Mouse (Mus musculus): ENCODE measurements at regions not wholly inside any gene's neighbourhood (a gene's known extent, or its start where the extent isn't known, plus 50 kb on each side); places are given as distances from the start of the nearest gene placed in this dataset.

- H3K9ac ChIP-seq (replicated peaks; ENCODE audit: low read depth, low read length): no peak overlapping the region
- peak overlapping the region; percentile 48 for H3K4me2 ChIP-seq (ENCODE audit: low read depth, low read length)
- peak overlapping the region; percentile 9 for H3K4me3 ChIP-seq (ENCODE audit: low read depth, low read length)
- H3K27ac ChIP-seq (ENCODE audit: low read depth): no peak overlapping the region
- no peaks in the 10 kb centered on the region for H3K36me3 ChIP-seq (replicated peaks; ENCODE audit: control insufficient read depth, insufficient read depth, low read length)
- TF ChIP-seq CTCF (IDR thresholded peaks at IDR 0.05; ENCODE audit: low read depth) (no peak), EP300 (IDR thresholded peaks at IDR 0.05; ENCODE audit: low read depth) (no peak)
- DNase-seq (ENCODE audit: low spot score) (peak; percentile 5), ATAC-seq (ENCODE audit: insufficient read depth, low read depth) (no peak)
- no peaks in the 10 kb centered on the region for H3K9me3 ChIP-seq (replicated peaks; ENCODE audit: control insufficient read depth, low read length)
- H3K4me1 ChIP-seq (ENCODE audit: control insufficient read depth, insufficient read depth): peaks cover 9% of the 10 kb centered on the region
- H3K27me3 ChIP-seq (ENCODE audit: control insufficient read depth, insufficient read depth, low read length): peaks cover 92% of the 10 kb centered on the region
- 2% methylated on average over 31 of the region's 31 CpGs for WGBS
Measured at GRCm38 (mm10) chr13:83732283-83733121, 228.7 kb downstream of the Mef2c start.

DNA sequence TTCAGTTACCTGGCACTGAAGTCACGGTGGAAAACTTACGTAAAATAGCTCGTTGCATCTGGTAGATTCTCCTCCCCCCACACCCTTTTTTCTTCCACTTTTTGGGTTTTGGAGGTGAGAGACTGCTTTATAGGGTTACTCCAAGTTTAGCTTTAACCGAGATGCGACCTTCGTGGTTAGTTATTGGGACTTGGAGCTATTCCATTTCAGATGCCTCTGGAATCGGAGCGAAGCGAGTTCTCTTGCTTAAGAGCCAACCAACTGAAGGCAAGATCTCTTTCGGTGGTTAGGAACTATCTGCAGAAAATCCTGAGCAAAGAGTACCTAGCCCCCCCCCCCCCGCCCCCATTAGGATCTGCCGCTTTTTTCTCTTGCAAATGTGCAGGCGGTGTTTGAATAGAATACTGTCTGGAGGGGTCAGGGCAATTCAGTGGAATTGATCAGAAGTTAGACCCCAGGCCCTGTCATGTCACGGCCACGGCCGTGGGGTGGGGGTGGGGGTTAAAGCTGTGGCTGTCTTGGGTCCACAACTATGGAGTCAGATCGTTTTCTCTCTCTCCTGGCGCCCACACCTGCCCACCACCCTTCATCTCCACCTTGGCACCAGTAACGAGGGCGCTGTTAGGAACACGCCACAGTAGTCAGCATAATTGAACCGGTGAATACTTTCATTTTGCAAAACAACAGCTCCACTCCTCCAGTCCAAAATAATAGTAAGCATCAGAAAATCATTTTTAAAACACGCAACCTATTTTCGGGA is 229.6 kb downstream of the Mef2c start:
- H3K9ac ChIP-seq (replicated peaks; ENCODE audit: low read depth, low read length): no peak overlapping the region
- ATAC-seq (ENCODE audit: insufficient read depth, low read depth) (no peak), DNase-seq (ENCODE audit: low spot score) (peak; percentile 2)
- 6% methylated on average over 24 of the region's 24 CpGs for WGBS
- peak overlapping the region; percentile 48 for H3K4me2 ChIP-seq (ENCODE audit: low read depth, low read length)
- H3K27me3 ChIP-seq (ENCODE audit: control insufficient read depth, insufficient read depth, low read length): peaks cover 92% of the 10 kb centered on the region
- H3K27ac ChIP-seq (ENCODE audit: low read depth): no peak overlapping the region
- TF ChIP-seq EP300 (IDR thresholded peaks at IDR 0.05; ENCODE audit: low read depth) (no peak), CTCF (IDR thresholded peaks at IDR 0.05; ENCODE audit: low read depth) (no peak)
- H3K9me3 ChIP-seq (replicated peaks; ENCODE audit: control insufficient read depth, low read length): no peaks in the 10 kb centered on the region
- peaks cover 9% of the 10 kb centered on the region for H3K4me1 ChIP-seq (ENCODE audit: control insufficient read depth, insufficient read depth)
- H3K4me3 ChIP-seq (ENCODE audit: low read depth, low read length): peak overlapping the region; percentile 31
- no peaks in the 10 kb centered on the region for H3K36me3 ChIP-seq (replicated peaks; ENCODE audit: control insufficient read depth, insufficient read depth, low read length)

GRCm38 (mm10) chr13:83733991-83734610 is 230.3 kb downstream of the Mef2c start:
- H3K27ac ChIP-seq (ENCODE audit: low read depth): no peak overlapping the region
- 3% methylated on average over 1 of the region's 1 CpGs for WGBS
- H3K4me2 ChIP-seq (ENCODE audit: low read depth, low read length): peak overlapping the region; percentile 48

DNA sequence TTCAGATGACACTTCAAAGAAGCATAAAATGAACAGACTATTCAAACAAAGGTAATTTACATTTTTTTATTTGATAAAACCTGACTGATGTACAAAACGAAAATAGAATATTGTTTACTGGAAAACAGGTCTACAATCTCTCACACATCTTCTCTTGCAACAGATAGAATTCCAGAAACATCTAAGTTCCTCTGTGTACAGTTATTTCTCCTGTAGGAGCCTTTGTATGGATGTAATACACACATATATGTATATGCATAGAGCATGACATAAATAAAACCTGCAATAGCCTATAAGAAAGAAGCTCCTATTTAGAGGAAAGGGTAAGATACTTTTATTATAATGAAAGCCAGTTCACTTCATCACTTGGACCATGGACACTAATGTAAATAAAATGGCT is 230.8 kb downstream of the Mef2c start:
- no peaks in the 10 kb centered on the region for H3K9me3 ChIP-seq (replicated peaks; ENCODE audit: control insufficient read depth, low read length)
- TF ChIP-seq EP300 (IDR thresholded peaks at IDR 0.05; ENCODE audit: low read depth) (no peak), CTCF (IDR thresholded peaks at IDR 0.05; ENCODE audit: low read depth) (no peak)
- 16% methylated on average over 1 of the region's 1 CpGs for WGBS

More at GRCm38 (mm10) chr13:83733991-83734610, 230.3 kb downstream of the Mef2c start:
- Histone ChIP-seq H3K9me3 (replicated peaks; ENCODE audit: control insufficient read depth, low read length) (no peaks in the 10 kb centered on the region), H3K9ac (replicated peaks; ENCODE audit: low read depth, low read length) (no peak overlapping the region), H3K27me3 (ENCODE audit: control insufficient read depth, insufficient read depth, low read length) (peaks cover 92% of the 10 kb centered on the region), H3K4me1 (ENCODE audit: control insufficient read depth, insufficient read depth) (peaks cover 9% of the 10 kb centered on the region), H3K4me3 (ENCODE audit: low read depth, low read length) (peak overlapping the region; percentile 31; the same call in 1 of the 2 replicates), H3K36me3 (replicated peaks; ENCODE audit: control insufficient read depth, insufficient read depth, low read length) (no peaks in the 10 kb centered on the region)
- no peak for TF ChIP-seq CTCF (IDR thresholded peaks at IDR 0.05; ENCODE audit: low read depth)
- ATAC-seq (ENCODE audit: insufficient read depth, low read depth): no peak
- DNase-seq (ENCODE audit: low spot score): peak; percentile 3

DNA sequence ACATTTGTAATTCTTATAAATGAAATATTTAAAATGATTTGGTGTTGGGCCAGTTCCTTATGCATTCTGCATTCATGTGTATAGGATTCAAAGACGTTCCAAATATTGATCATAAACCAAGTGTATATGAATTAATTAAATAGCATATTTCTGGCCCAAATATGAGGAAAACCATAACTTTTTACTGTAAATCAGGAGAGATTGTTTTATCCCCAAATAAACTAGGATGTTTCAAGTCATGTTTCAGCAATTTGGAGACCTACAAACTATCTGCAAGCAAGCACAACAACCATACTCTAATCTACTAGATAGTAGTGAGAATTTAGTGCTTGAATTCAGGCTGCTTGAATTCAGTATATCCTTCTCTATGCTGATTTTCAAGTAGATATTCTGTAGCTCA is 231.3 kb downstream of the Mef2c start:
- H3K27me3 ChIP-seq (ENCODE audit: control insufficient read depth, insufficient read depth, low read length): peaks cover 93% of the 10 kb centered on the region
- no peak overlapping the region for H3K27ac ChIP-seq (ENCODE audit: low read depth)
- no peaks in the 10 kb centered on the region for H3K9me3 ChIP-seq (replicated peaks; ENCODE audit: control insufficient read depth, low read length)
- no peak overlapping the region for H3K9ac ChIP-seq (replicated peaks; ENCODE audit: low read depth, low read length)
- WGBS: 53% methylated on average over 1 of the region's 1 CpGs
- H3K4me1 ChIP-seq (ENCODE audit: control insufficient read depth, insufficient read depth): peaks cover 4% of the 10 kb centered on the region; the same call in 1 of the 2 replicates
- ATAC-seq (ENCODE audit: insufficient read depth, low read depth) (no peak), DNase-seq (ENCODE audit: low spot score) (no peak)
- no peak overlapping the region for H3K4me3 ChIP-seq (ENCODE audit: low read depth, low read length)
- H3K36me3 ChIP-seq (replicated peaks; ENCODE audit: control insufficient read depth, insufficient read depth, low read length): no peaks in the 10 kb centered on the region
- TF ChIP-seq CTCF (IDR thresholded peaks at IDR 0.05; ENCODE audit: low read depth): no peak
- TF ChIP-seq EP300 (IDR thresholded peaks at IDR 0.05; ENCODE audit: low read depth): no peak
- no peak overlapping the region for H3K4me2 ChIP-seq (ENCODE audit: low read depth, low read length)

More for the DNA sequence above, 230.8 kb downstream of the Mef2c start:
- peaks cover 93% of the 10 kb centered on the region for H3K27me3 ChIP-seq (ENCODE audit: control insufficient read depth, insufficient read depth, low read length)
- no peaks in the 10 kb centered on the region for H3K36me3 ChIP-seq (replicated peaks; ENCODE audit: control insufficient read depth, insufficient read depth, low read length)
- H3K4me2 ChIP-seq (ENCODE audit: low read depth, low read length): no peak overlapping the region
- ATAC-seq (ENCODE audit: insufficient read depth, low read depth): no peak
- no peak overlapping the region for H3K4me3 ChIP-seq (ENCODE audit: low read depth, low read length)
- peak; percentile 4 for DNase-seq (ENCODE audit: low spot score)
- H3K4me1 ChIP-seq (ENCODE audit: control insufficient read depth, insufficient read depth): peaks cover 6% of the 10 kb centered on the region
- H3K27ac ChIP-seq (ENCODE audit: low read depth): no peak overlapping the region
- no peak overlapping the region for H3K9ac ChIP-seq (replicated peaks; ENCODE audit: low read depth, low read length)

Data from heart, postnatal 0 days (tissue).